Mouse (Mus musculus) lung, embryonic 14.5 days (tissue): ENCODE measurements around the gene Olfr281. TPM values are rescaled to one million over a fixed set of nuclear protein-coding genes. Genes with fewer than 3 reads are reported as not detected.

ENCODE experiments used
- ATAC-seq: fragments of 200-750 bp; cut with Nextera tagmentation; 2 replicates; pipeline ENCODE4 v1.8.0; 2017; ENCODE audit warnings: mild to moderate bottlenecking, moderate TSS enrichment, moderate library complexity; ENCODE audit not compliant: insufficient read depth
- DNase-seq: peaks from one replicate; pipeline ENCODE4 v3.0.0-alpha.2; 2015
- H3K27ac ChIP-seq: fragments of 300-500 bp; sonication (generic); 2 replicates; pipeline ENCODE4 v1.5.1; 2014; ENCODE audit warnings: low read depth, mild to moderate bottlenecking, moderate library complexity
- H3K27me3 ChIP-seq: fragments of 300-500 bp; sonication (generic); 2 replicates; pipeline ENCODE4 v1.6.1; 2014; ENCODE audit warnings: low read length, control low read depth; ENCODE audit not compliant: insufficient read depth
- H3K36me3 ChIP-seq: fragments of 300-500 bp; sonication (generic); 2 replicates; pipeline ENCODE4 v1.6.1; 2014; ENCODE audit warnings: control low read depth; ENCODE audit not compliant: insufficient read depth
- H3K4me1 ChIP-seq: fragments of 300-500 bp; sonication (generic); 2 replicates; pipeline ENCODE4 v1.6.1; 2014; ENCODE audit warnings: antibody characterized with exemption, control low read depth; ENCODE audit not compliant: insufficient read depth
- H3K4me2 ChIP-seq: fragments of 300-500 bp; sonication (generic); 2 replicates; pipeline ENCODE4 v1.6.1; 2014; ENCODE audit warnings: mild to moderate bottlenecking
- H3K4me3 ChIP-seq: fragments of 300-500 bp; sonication (generic); 2 replicates; pipeline ENCODE4 v1.5.1; 2014; ENCODE audit warnings: low read depth, low read length
- H3K9ac ChIP-seq: fragments of 300-500 bp; sonication (generic); 2 replicates; pipeline ENCODE4 v1.6.1; 2014
- H3K9me3 ChIP-seq: fragments of 300-500 bp; sonication (generic); 2 replicates; pipeline ENCODE4 v1.6.1; 2016; ENCODE audit warnings: low read depth, low read length, control low read depth
- CTCF ChIP-seq: IDR thresholded peaks from 2 replicates; pipeline ENCODE4 v1.5.1; 2016; ENCODE audit warnings: antibody characterized with exemption, low read depth
- WGBS: fragments of 180-500 bp; shearing (Covaris S2); extraction: QIAGEN DNeasy Blood & Tissue Kit; methylation state at CpG from one replicate; pipeline ENCODE4 v1.1.7; 2014; 5-methylcytosine and 5-hydroxymethylcytosine counted together
- polyA plus RNA-seq: library from polyadenylated mRNA; unstranded; fragments of >200 nt; fragmentation: Nextera tagmentation; extraction: Ambion mirVana; gene quantifications from 2 replicates; pipeline ENCODE4 v1.2.1, GENCODE M21; 2014

Gene Olfr281
- polyA plus RNA-seq, 1 experiment from 2014 or later, result not detected

GRCm38 (mm10) chr15:98486433-98487021, 34.1 kb downstream of the Olfr281 start:
- no peak overlapping the region for H3K9ac ChIP-seq
- no peaks in the 10 kb centered on the region for H3K36me3 ChIP-seq
- ATAC-seq (no peak), DNase-seq (no peak)
- H3K4me3 ChIP-seq, result no peak overlapping the region
- WGBS, result 92% methylated on average over 8 of the region's 8 CpGs
- H3K27ac ChIP-seq, result no peak overlapping the region
- no peak overlapping the region for H3K4me2 ChIP-seq
- no peak for TF ChIP-seq CTCF
- H3K4me1 ChIP-seq, result no peaks in the 10 kb centered on the region
- H3K9me3 ChIP-seq, result no peaks in the 10 kb centered on the region
- no peaks in the 10 kb centered on the region for H3K27me3 ChIP-seq

- Histone ChIP-seq H3K4me1 (no peaks in the 10 kb centered on the region), H3K4me2 (no peak overlapping the region), H3K36me3 (no peaks in the 10 kb centered on the region), H3K27me3 (no peaks in the 10 kb centered on the region), H3K27ac (no peak overlapping the region), H3K9ac (no peak overlapping the region), H3K4me3 (no peak overlapping the region), H3K9me3 (no peaks in the 10 kb centered on the region)
- no peak for TF ChIP-seq CTCF
- WGBS, result 35% methylated on average over 2 of the region's 2 CpGs
- no peak for DNase-seq
- ATAC-seq, result no peak
Measured at GRCm38 (mm10) chr15:98491332-98491731, 38.9 kb downstream of the Olfr281 start.

GRCm38 (mm10) chr15:98492102-98492501, 39.7 kb downstream of the Olfr281 start, which contains the start of gene Olfr279:
TSS of gene Olfr279 (plus strand) at chr15:98492402.
- ATAC-seq (no peak), DNase-seq (no peak)
- 60% methylated on average over 4 of the region's 4 CpGs for WGBS
- no peak for TF ChIP-seq CTCF
- H3K27ac ChIP-seq, result no peak within 1 kb of the TSS
- no peaks in the 10 kb centered on the region for H3K9me3 ChIP-seq
- H3K4me3 ChIP-seq, result no peak within 1 kb of the TSS
- no peaks in the 10 kb centered on the region for H3K27me3 ChIP-seq
- H3K9ac ChIP-seq, result no peak within 1 kb of the TSS
- H3K4me2 ChIP-seq, result no peak within 1 kb of the TSS
- H3K36me3 ChIP-seq, result no peaks in the 10 kb centered on the region
- no peaks in the 10 kb centered on the region for H3K4me1 ChIP-seq

GRCm38 (mm10) chr15:98497631-98498030, 45.2 kb downstream of the Olfr281 start:
- Histone ChIP-seq H3K27ac (no peak overlapping the region), H3K36me3 (no peaks in the 10 kb centered on the region), H3K4me2 (no peak overlapping the region), H3K9me3 (no peaks in the 10 kb centered on the region), H3K4me3 (no peak overlapping the region), H3K9ac (no peak overlapping the region), H3K27me3 (no peaks in the 10 kb centered on the region), H3K4me1 (no peaks in the 10 kb centered on the region)
- ATAC-seq (no peak), DNase-seq (no peak)
- TF ChIP-seq CTCF, result no peak
- 79% methylated on average over 17 of the region's 17 CpGs for WGBS

- 71% methylated on average over 3 of the region's 3 CpGs for WGBS
Measured at GRCm38 (mm10) chr15:98503317-98503716, 50.9 kb downstream of the Olfr281 start.

GRCm38 (mm10) chr15:98504514-98504913, 52.1 kb downstream of the Olfr281 start:
- no peak overlapping the region for H3K9ac ChIP-seq
- TF ChIP-seq CTCF, result peak; percentile 69
- peak; percentile 84 for DNase-seq
- no peak overlapping the region for H3K4me3 ChIP-seq
- H3K27me3 ChIP-seq, result no peaks in the 10 kb centered on the region
- no peak overlapping the region for H3K4me2 ChIP-seq
- H3K4me1 ChIP-seq, result no peaks in the 10 kb centered on the region
- ATAC-seq, result no peak
- H3K36me3 ChIP-seq, result no peaks in the 10 kb centered on the region
- no peaks in the 10 kb centered on the region for H3K9me3 ChIP-seq
- WGBS, result 13% methylated on average over 18 of the region's 18 CpGs
- no peak overlapping the region for H3K27ac ChIP-seq

More at GRCm38 (mm10) chr15:98503317-98503716, 50.9 kb downstream of the Olfr281 start:
- TF ChIP-seq CTCF, result no peak
- Histone ChIP-seq H3K27ac (no peak overlapping the region), H3K4me2 (no peak overlapping the region), H3K27me3 (no peaks in the 10 kb centered on the region), H3K4me1 (no peaks in the 10 kb centered on the region), H3K36me3 (no peaks in the 10 kb centered on the region), H3K4me3 (no peak overlapping the region), H3K9me3 (no peaks in the 10 kb centered on the region), H3K9ac (no peak overlapping the region)
- DNase-seq (no peak), ATAC-seq (no peak)

- 66% methylated on average over 9 of the region's 9 CpGs for whole genome bisulfite sequencing
- Histone ChIP-seq H3K4me2 (no peak overlapping the region), H3K4me1 (peaks cover 3% of the 10 kb centered on the region; the same call in 1 of the 2 replicates)
Measured at GRCm38 (mm10) chr15:98506253-98506957, 54.0 kb downstream of the Olfr281 start.

More at GRCm38 (mm10) chr15:98506253-98506957, 54.0 kb downstream of the Olfr281 start:
- no peaks in the 10 kb centered on the region for H3K9me3 ChIP-seq
- no peak for DNase-seq
- no peak for ATAC-seq
- no peaks in the 10 kb centered on the region for H3K36me3 ChIP-seq
- no peaks in the 10 kb centered on the region for H3K27me3 ChIP-seq
- H3K4me3 ChIP-seq, result no peak overlapping the region
- H3K27ac ChIP-seq, result no peak overlapping the region
- TF ChIP-seq CTCF, result 0 out of 2 replicates have a peak, but pooled peaks have one; percentile 11
- no peak overlapping the region for H3K9ac ChIP-seq
